Mouse (Mus musculus): ENCODE measurements around the gene Gimap7. TPM values are rescaled to one million over a fixed set of nuclear protein-coding genes. Genes with fewer than 3 reads are reported as not detected.

Gene Gimap7
- polyA plus RNA-seq, 1 experiment, result 6.3 TPM

- Histone ChIP-seq H3K4me1 (replicated peaks; ENCODE audit: control insufficient read depth, insufficient read depth, low read length) (peaks cover 33% of the 10 kb centered on the region), H3K27me3 (ENCODE audit: control insufficient read depth, insufficient read depth, low read length) (no peaks in the 10 kb centered on the region), H3K27ac (ENCODE audit: control insufficient read depth, insufficient read depth, low read length) (no peak overlapping the region; the same call in 1 of the 2 replicates), H3K4me3 (ENCODE audit: control insufficient read depth, insufficient read depth, low read length) (no peak overlapping the region), H3K36me3 (ENCODE audit: control insufficient read depth, insufficient read depth, low read length) (peaks cover 29% of the 10 kb centered on the region)
- 27% methylated on average over 3 of the region's 3 CpGs for WGBS
- no peak for DNase-seq
- no peak for TF ChIP-seq POLR2A (IDR thresholded peaks at IDR 0.05; ENCODE audit: control insufficient read depth, extremely low read depth, insufficient read depth, low read length, poor library complexity)
- TF ChIP-seq CTCF (IDR thresholded peaks at IDR 0.05; ENCODE audit: borderline replicate concordance, control insufficient read depth, extremely low read depth, insufficient read depth, low read length, poor library complexity), result no peak
Observed at GRCm38 (mm10) chr6:48698888-48699287, 19.5 kb upstream of the Gimap7 start.

GRCm38 (mm10) chr6:48700251-48701075, 18.0 kb upstream of the Gimap7 start:
- DNase-seq, result no peak
- H3K27me3 ChIP-seq (ENCODE audit: control insufficient read depth, insufficient read depth, low read length), result no peaks in the 10 kb centered on the region
- TF ChIP-seq POLR2A (IDR thresholded peaks at IDR 0.05; ENCODE audit: control insufficient read depth, extremely low read depth, insufficient read depth, low read length, poor library complexity) (no peak), CTCF (IDR thresholded peaks at IDR 0.05; ENCODE audit: borderline replicate concordance, control insufficient read depth, extremely low read depth, insufficient read depth, low read length, poor library complexity) (no peak)
- peak overlapping the region; percentile 70 for H3K27ac ChIP-seq (ENCODE audit: control insufficient read depth, insufficient read depth, low read length)
- peaks cover 40% of the 10 kb centered on the region for H3K36me3 ChIP-seq (ENCODE audit: control insufficient read depth, insufficient read depth, low read length)
- 39% methylated on average over 5 of the region's 5 CpGs for WGBS
- no peak overlapping the region for H3K4me3 ChIP-seq (ENCODE audit: control insufficient read depth, insufficient read depth, low read length)
- peaks cover 40% of the 10 kb centered on the region for H3K4me1 ChIP-seq (replicated peaks; ENCODE audit: control insufficient read depth, insufficient read depth, low read length)

- H3K27ac ChIP-seq (ENCODE audit: control insufficient read depth, insufficient read depth, low read length), result peak overlapping the region; percentile 2; the same call in 1 of the 2 replicates
- no peaks in the 10 kb centered on the region for H3K27me3 ChIP-seq (ENCODE audit: control insufficient read depth, insufficient read depth, low read length)
- no peak for DNase-seq
- H3K36me3 ChIP-seq (ENCODE audit: control insufficient read depth, insufficient read depth, low read length), result peaks cover 44% of the 10 kb centered on the region
- TF ChIP-seq CTCF (IDR thresholded peaks at IDR 0.05; ENCODE audit: borderline replicate concordance, control insufficient read depth, extremely low read depth, insufficient read depth, low read length, poor library complexity) (no peak), POLR2A (IDR thresholded peaks at IDR 0.05; ENCODE audit: control insufficient read depth, extremely low read depth, insufficient read depth, low read length, poor library complexity) (no peak)
- H3K4me3 ChIP-seq (ENCODE audit: control insufficient read depth, insufficient read depth, low read length), result no peak overlapping the region
- WGBS, result 94% methylated on average over 7 of the region's 7 CpGs
- H3K4me1 ChIP-seq (replicated peaks; ENCODE audit: control insufficient read depth, insufficient read depth, low read length), result peaks cover 44% of the 10 kb centered on the region
Observed at GRCm38 (mm10) chr6:48702146-48702545, 16.3 kb upstream of the Gimap7 start.

- 87% methylated on average over 5 of the region's 5 CpGs for WGBS
Observed at GRCm38 (mm10) chr6:48702601-48703000, 15.8 kb upstream of the Gimap7 start.

GRCm38 (mm10) chr6:48704146-48704545, 14.3 kb upstream of the Gimap7 start:
- no peak overlapping the region for H3K27ac ChIP-seq (ENCODE audit: control insufficient read depth, insufficient read depth, low read length)
- no peak for DNase-seq
- H3K27me3 ChIP-seq (ENCODE audit: control insufficient read depth, insufficient read depth, low read length), result no peaks in the 10 kb centered on the region
- peaks cover 40% of the 10 kb centered on the region for H3K4me1 ChIP-seq (replicated peaks; ENCODE audit: control insufficient read depth, insufficient read depth, low read length)
- TF ChIP-seq CTCF (IDR thresholded peaks at IDR 0.05; ENCODE audit: borderline replicate concordance, control insufficient read depth, extremely low read depth, insufficient read depth, low read length, poor library complexity) (no peak), POLR2A (IDR thresholded peaks at IDR 0.05; ENCODE audit: control insufficient read depth, extremely low read depth, insufficient read depth, low read length, poor library complexity) (no peak)
- peaks cover 44% of the 10 kb centered on the region for H3K36me3 ChIP-seq (ENCODE audit: control insufficient read depth, insufficient read depth, low read length)
- H3K4me3 ChIP-seq (ENCODE audit: control insufficient read depth, insufficient read depth, low read length), result no peak overlapping the region

More at GRCm38 (mm10) chr6:48702601-48703000, 15.8 kb upstream of the Gimap7 start:
- no peak for TF ChIP-seq CTCF (IDR thresholded peaks at IDR 0.05; ENCODE audit: borderline replicate concordance, control insufficient read depth, extremely low read depth, insufficient read depth, low read length, poor library complexity)
- no peak for TF ChIP-seq POLR2A (IDR thresholded peaks at IDR 0.05; ENCODE audit: control insufficient read depth, extremely low read depth, insufficient read depth, low read length, poor library complexity)
- H3K4me3 ChIP-seq (ENCODE audit: control insufficient read depth, insufficient read depth, low read length), result no peak overlapping the region
- H3K27ac ChIP-seq (ENCODE audit: control insufficient read depth, insufficient read depth, low read length), result peak overlapping the region; percentile 24; the same call in 1 of the 2 replicates
- peaks cover 44% of the 10 kb centered on the region for H3K4me1 ChIP-seq (replicated peaks; ENCODE audit: control insufficient read depth, insufficient read depth, low read length)
- no peak for DNase-seq
- peaks cover 44% of the 10 kb centered on the region for H3K36me3 ChIP-seq (ENCODE audit: control insufficient read depth, insufficient read depth, low read length)
- no peaks in the 10 kb centered on the region for H3K27me3 ChIP-seq (ENCODE audit: control insufficient read depth, insufficient read depth, low read length)

- Histone ChIP-seq H3K4me1 (replicated peaks; ENCODE audit: control insufficient read depth, insufficient read depth, low read length) (peaks cover 33% of the 10 kb centered on the region), H3K36me3 (ENCODE audit: control insufficient read depth, insufficient read depth, low read length) (peaks cover 43% of the 10 kb centered on the region), H3K4me3 (ENCODE audit: control insufficient read depth, insufficient read depth, low read length) (peak overlapping the region; percentile 52), H3K27ac (ENCODE audit: control insufficient read depth, insufficient read depth, low read length) (peak overlapping the region; percentile 82), H3K27me3 (ENCODE audit: control insufficient read depth, insufficient read depth, low read length) (no peaks in the 10 kb centered on the region)
- no peak for DNase-seq
- no peak for TF ChIP-seq CTCF (IDR thresholded peaks at IDR 0.05; ENCODE audit: borderline replicate concordance, control insufficient read depth, extremely low read depth, insufficient read depth, low read length, poor library complexity)
- TF ChIP-seq POLR2A (IDR thresholded peaks at IDR 0.05; ENCODE audit: control insufficient read depth, extremely low read depth, insufficient read depth, low read length, poor library complexity), result no peak
- 24% methylated on average over 3 of the region's 3 CpGs for WGBS
Observed at GRCm38 (mm10) chr6:48706130-48706529, 12.3 kb upstream of the Gimap7 start.
